Comparison of ENCODE assay signal across 8 mouse cellular contexts in the genomic region with DNA sequence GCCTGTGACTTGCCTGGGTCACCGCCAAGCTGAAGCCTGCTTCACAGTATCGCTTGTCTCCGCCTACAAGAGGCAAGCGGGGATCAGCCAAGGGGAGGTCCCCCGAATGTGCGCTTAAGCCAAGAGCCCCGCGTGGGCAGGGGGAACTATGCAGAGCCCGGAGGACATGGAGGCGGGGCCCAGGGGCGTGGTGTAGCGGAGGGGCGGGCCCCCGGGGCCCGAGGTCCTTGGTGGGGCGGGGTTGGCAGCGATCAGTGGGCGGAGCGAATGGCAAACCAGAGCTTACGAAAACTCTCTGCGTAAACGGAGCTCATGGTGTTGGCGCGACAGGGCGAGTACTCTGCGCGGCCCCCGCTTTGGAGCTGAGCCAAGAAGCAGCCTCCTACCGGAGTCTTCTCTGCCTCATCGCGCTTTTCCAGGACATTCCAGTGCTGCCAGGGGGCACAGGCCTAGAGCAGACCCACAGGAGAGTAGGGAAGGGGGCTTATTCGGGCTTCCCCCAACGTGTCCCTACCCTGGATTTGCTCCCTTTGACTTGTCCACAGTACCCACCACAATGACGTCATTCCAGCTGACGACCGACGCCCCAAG. TPM values are rescaled to one million over a fixed set of nuclear protein-coding genes. Genes with fewer than 3 reads are reported as not detected.
DNase-seq lines count a peak whose midpoint lies in the region; ATAC-seq lines count a peak whose summit lies in the region.

No protein-coding gene starts in this region.

- H3K27ac ChIP-seq in lung, embryonic 16.5 days (ENCODE audit: low read length), result peak overlapping the region; percentile 71

- DNase-seq in MEL-GATA-1-ER (ENCODE audit: extremely low read depth, low read depth), result peak; percentile 87
- peak; percentile 90 for DNase-seq in cerebellum, adult 8-10 months
- peak; percentile 86 for DNase-seq in forelimb bud, embryonic 11.5 days (ENCODE audit: low read depth, low spot score)
- DNase-seq in layer of hippocampus, adult 9-10 months (ENCODE audit: low spot score), result peak; percentile 82
- peak; percentile 92 for DNase-seq in ovary, postnatal 10 days (ENCODE audit: low spot score)
- peak; percentile 88 to 93 for DNase-seq in thymus, postnatal 10 days (ENCODE audit: low spot score in 2 of 2)

- peak overlapping the region; percentile 67 for H3K9ac ChIP-seq in lung, embryonic 16.5 days (ENCODE audit: low read length)

- peak overlapping the region; percentile 95 for H3K4me2 ChIP-seq in lung, embryonic 16.5 days (ENCODE audit: low read depth, low read length)

- H3K36me3 ChIP-seq in lung, embryonic 16.5 days (ENCODE audit: control insufficient read depth, insufficient read depth, low read length), result no peaks in the 10 kb centered on the region

- peaks cover 15% of the 10 kb centered on the region for H3K4me1 ChIP-seq in lung, embryonic 16.5 days (replicated peaks; ENCODE audit: control insufficient read depth, insufficient read depth, low read length)

- no peaks in the 10 kb centered on the region for H3K9me3 ChIP-seq in lung, embryonic 16.5 days (ENCODE audit: control insufficient read depth, low read length)

- peak overlapping the region; percentile 54 for H3K4me3 ChIP-seq in lung, embryonic 16.5 days (ENCODE audit: low read length)

- WGBS in lung, embryonic 16.5 days, result 0% methylated on average over 37 of the region's 37 CpGs

- peak; percentile 82 to 84 for ATAC-seq in hematopoietic stem cell, adult 5-6 weeks (replicated peaks in 1 of 2; ENCODE audit: insufficient read depth in 1 of 2, low FRiP score in 2 of 2, low TSS enrichment in 1 of 2, low read depth in 1 of 2, poor library complexity in 2 of 2, severe bottlenecking in 2 of 2)
- peak; percentile 98 for ATAC-seq in lung, embryonic 16.5 days (ENCODE audit: low read depth)

- H3K27me3 ChIP-seq in lung, embryonic 16.5 days (ENCODE audit: control insufficient read depth, insufficient read depth, low read depth, low read length), result no peaks in the 10 kb centered on the region

RNA-seq across cellular contexts. Expression of a gene that starts 2.8 kb away (rescaled TPM):
- total RNA-seq in hematopoietic stem cell, adult 5-6 weeks (2017), result 39.8 and 44.3 TPM in 2 replicates
- 12.1 TPM in 2 replicates for polyA plus RNA-seq in lung, embryonic 16.5 days (2015; fragmentation: Nextera tagmentation; extraction: Ambion mirVana)

RNA-seq across cellular contexts. Expression of a gene that starts 19.7 kb away (rescaled TPM):
- 8.1 and 13.5 TPM in 2 replicates for total RNA-seq in hematopoietic stem cell, adult 5-6 weeks (2017)
- 2.9 and 3.9 TPM in 2 replicates for polyA plus RNA-seq in lung, embryonic 16.5 days (2015; fragmentation: Nextera tagmentation; extraction: Ambion mirVana)

RNA-seq across cellular contexts. Expression of a gene that starts 37.0 kb away (rescaled TPM):
- 28.1 and 35.6 TPM in 2 replicates for total RNA-seq in hematopoietic stem cell, adult 5-6 weeks (2017)
- 195 and 201 TPM in 2 replicates for polyA plus RNA-seq in lung, embryonic 16.5 days (2015; fragmentation: Nextera tagmentation; extraction: Ambion mirVana)

RNA-seq across cellular contexts. Expression of a gene that starts 59.4 kb away (rescaled TPM):
- 24.3 and 28.5 TPM in 2 replicates for total RNA-seq in hematopoietic stem cell, adult 5-6 weeks (2017)
- 234 and 252 TPM in 2 replicates for polyA plus RNA-seq in lung, embryonic 16.5 days (2015; fragmentation: Nextera tagmentation; extraction: Ambion mirVana)

Comparison
In these comparisons a context has a peak if more than half of its experiments do, and no peak if none do; other contexts are left out.
1. Peak in every context shown above with its lines: DNase-seq, ATAC-seq, H3K4me3 ChIP-seq and H3K27ac ChIP-seq.